In genomic region chr19:10304810-10305544, GRCm38 (mm10) we compare ENCODE assay signal across 9 mouse cellular contexts. TPM values are rescaled to one million over a fixed set of nuclear protein-coding genes. Genes with fewer than 3 reads are reported as not detected.
DNase-seq lines count a peak whose midpoint lies in the region; ATAC-seq and TF ChIP-seq lines count a peak whose summit lies in the region.
"Had no signal": no experiment of that assay in that cellular context is flagged by ENCODE, and none has a peak within 500 bp of the region (broad histone marks: within the 10 kb centered on the region; RNA-seq: fewer than 3 reads in every experiment).

TSS of gene Dagla (minus strand) at chr19:10304877.

- H3K9me3 ChIP-seq in ES-Bruce4 (replicated peaks; ENCODE audit: control insufficient read depth, insufficient read depth, low read length, poor library complexity, severe bottlenecking), result no peaks in the 10 kb centered on the region
- no peaks in the 10 kb centered on the region for H3K9me3 ChIP-seq in forebrain, embryonic 13.5 days (replicated peaks)
- H3K9me3 ChIP-seq in lung, embryonic 16.5 days (ENCODE audit: control insufficient read depth, low read length), result no peaks in the 10 kb centered on the region

- H3K4me3 ChIP-seq in ES-Bruce4 (ENCODE audit: low read depth, low read length), result peak within 1 kb of the TSS; percentile 38
- H3K4me3 ChIP-seq in forebrain, embryonic 13.5 days, result peak within 1 kb of the TSS; percentile 73
- H3K4me3 ChIP-seq in layer of hippocampus, adult 2 months, result peak within 1 kb of the TSS; percentile 94
- peak within 1 kb of the TSS; percentile 75 for H3K4me3 ChIP-seq in lung, embryonic 16.5 days (ENCODE audit: low read length)

- peak within 1 kb of the TSS; percentile 50; the same call in 1 of the 2 replicates for H3K9ac ChIP-seq in ES-Bruce4 (ENCODE audit: low read depth, poor library complexity, severe bottlenecking)
- H3K9ac ChIP-seq in forebrain, embryonic 13.5 days, result peak within 1 kb of the TSS; percentile 90
- peak within 1 kb of the TSS; percentile 82 for H3K9ac ChIP-seq in lung, embryonic 16.5 days (ENCODE audit: low read length)

- ATAC-seq in forebrain, embryonic 13.5 days, result peak; percentile 91
- peak; percentile 78 for ATAC-seq in lung, embryonic 16.5 days (ENCODE audit: low read depth)

- no peak within 1 kb of the TSS for H3K27ac ChIP-seq in ES-Bruce4 (ENCODE audit: insufficient read depth, low read length)
- no peak within 1 kb of the TSS for H3K27ac ChIP-seq in forebrain, embryonic 13.5 days
- H3K27ac ChIP-seq in layer of hippocampus, adult 2 months, result peak within 1 kb of the TSS; percentile 96
- no peak within 1 kb of the TSS for H3K27ac ChIP-seq in lung, embryonic 16.5 days (ENCODE audit: low read length)

- no peak for TF ChIP-seq EP300 in ES-Bruce4 (IDR thresholded peaks at IDR 0.05; ENCODE audit: insufficient read depth, low read depth, low read length)

- peak within 1 kb of the TSS; percentile 90 for H3K4me2 ChIP-seq in forebrain, embryonic 13.5 days
- peak within 1 kb of the TSS; percentile 80 for H3K4me2 ChIP-seq in lung, embryonic 16.5 days (ENCODE audit: low read depth, low read length)

- no peaks in the 10 kb centered on the region for H3K36me3 ChIP-seq in ES-Bruce4 (ENCODE audit: control insufficient read depth, insufficient read depth, low read length, poor library complexity, severe bottlenecking)
- H3K36me3 ChIP-seq in forebrain, embryonic 13.5 days (ENCODE audit: poor library complexity, severe bottlenecking), result no peaks in the 10 kb centered on the region
- H3K36me3 ChIP-seq in lung, embryonic 16.5 days (ENCODE audit: control insufficient read depth, insufficient read depth, low read length), result no peaks in the 10 kb centered on the region

- no peaks in the 10 kb centered on the region for H3K27me3 ChIP-seq in ES-Bruce4 (ENCODE audit: control insufficient read depth, insufficient read depth, low read length, poor library complexity, severe bottlenecking)
- peaks cover 13% of the 10 kb centered on the region for H3K27me3 ChIP-seq in forebrain, embryonic 13.5 days
- peaks cover 6% of the 10 kb centered on the region; the same call in 1 of the 2 replicates for H3K27me3 ChIP-seq in lung, embryonic 16.5 days (ENCODE audit: control insufficient read depth, insufficient read depth, low read depth, low read length)

- WGBS in forebrain, embryonic 13.5 days, result 9% methylated on average over 54 of the region's 56 CpGs
- 5% methylated on average over 54 of the region's 56 CpGs for WGBS in lung, embryonic 16.5 days

- TF ChIP-seq CTCF in ES-Bruce4 (IDR thresholded peaks at IDR 0.05; ENCODE audit: low read depth, low read length), result peak; percentile 67
- TF ChIP-seq CTCF in layer of hippocampus, adult 2 months (conservative IDR thresholded peaks at IDR 0.05), result peak; percentile 100

- no peaks in the 10 kb centered on the region for H3K4me1 ChIP-seq in ES-Bruce4 (ENCODE audit: control insufficient read depth, insufficient read depth, low read length)
- peaks cover 23% of the 10 kb centered on the region for H3K4me1 ChIP-seq in forebrain, embryonic 13.5 days
- peaks cover 23% of the 10 kb centered on the region for H3K4me1 ChIP-seq in lung, embryonic 16.5 days (replicated peaks; ENCODE audit: control insufficient read depth, insufficient read depth, low read length)

- intact Hi-C loops in heart, postnatal 10 days (cut with DNase I), result loop anchor here (1.0 to 2.0 kb wide), 2 partner anchors 39 to 46 kb away; no protein-coding TSS in a partner anchor

- peak; percentile 41 for DNase-seq in c-Kit-positive CD71-negative TER-119-negative erythroid progenitor cells, embryonic 14.5 days (ENCODE audit: low read depth)
- DNase-seq in heart, postnatal 10 days, result peak; percentile 81 to 88
- peak; percentile 64 to 89 for DNase-seq in layer of hippocampus, adult 2 months (ENCODE audit: low spot score in 2 of 2)
- DNase-seq in ovary, adult 18-20 months (ENCODE audit: low spot score), result peak; percentile 52
- peak; percentile 66 for DNase-seq in thymus, postnatal 0 days (ENCODE audit: low spot score)

- no peak for TF ChIP-seq POLR2A in ES-Bruce4 (IDR thresholded peaks at IDR 0.05; ENCODE audit: insufficient read depth, low read length)

RNA-seq across cellular contexts. Expression of gene Dagla, which starts in this region (rescaled TPM):
- polyA plus RNA-seq in ES-Bruce4 (2011; ENCODE audit: insufficient read depth, insufficient read length, low read depth, missing spikeins), result 1.2 and 1.6 TPM in 2 replicates
- polyA plus RNA-seq in forebrain, embryonic 13.5 days (2015; fragmentation: Nextera tagmentation; extraction: Ambion mirVana), result 3.2 TPM in 2 replicates
- 1 to 10 TPM; 4.1 to 4.5 TPM for total RNA-seq in heart, postnatal 10 days (2021)
- 100 to 1,000 TPM; 130 to 131 TPM for total RNA-seq in layer of hippocampus, adult 2 months (2021)
- polyA plus RNA-seq in lung, embryonic 16.5 days (2015; fragmentation: Nextera tagmentation; extraction: Ambion mirVana), result 3.0 and 3.2 TPM in 2 replicates
- polyA plus RNA-seq in thymus, postnatal 0 days (2015; fragmentation: Nextera tagmentation; extraction: Ambion mirVana), result 0.17 and 0.18 TPM in 2 replicates
- total RNA-seq: hematopoietic stem cell, adult 5-6 weeks had no signal

Comparison
In these comparisons a context has a peak if more than half of its experiments do, and no peak if none do; other contexts are left out.
1. RNA of gene Dagla (total RNA-seq): 130 to 131 TPM in layer of hippocampus, adult 2 months; 4.1 to 4.5 TPM in heart, postnatal 10 days; every median in the first group is over 10 times any median in the second.
2. Peak in DNase-seq in thymus, postnatal 0 days; RNA of the gene not detected or under 1 TPM.
3. H3K4me3 ChIP-seq: peak in every context shown above with its lines; median percentile 94 in layer of hippocampus, adult 2 months; 75 in lung, embryonic 16.5 days; 73 in forebrain, embryonic 13.5 days; 38 in ES-Bruce4.
4. Peak in every context shown above with its lines, with median percentiles within 50 percentile points of each other: H3K9ac ChIP-seq and DNase-seq.